Mouse (Mus musculus) neural tube, embryonic 11.5 days (tissue): ENCODE results near the gene Ethe1. TPM values are rescaled to one million over a fixed set of nuclear protein-coding genes. Genes with fewer than 3 reads are reported as not detected.

Source experiments
- ATAC-seq: fragments of 200-750 bp; cut with Nextera tagmentation; 2 replicates; pipeline ENCODE4 v1.8.0; 2017; ENCODE audit warnings: moderate number of reproducible peaks, mild to moderate bottlenecking, moderate TSS enrichment, moderate library complexity; ENCODE audit not compliant: insufficient read depth, low FRiP score, low TSS enrichment
- DNase-seq: peaks from one replicate; pipeline ENCODE4 v3.0.0-alpha.2; 2015; ENCODE audit warnings: low spot score
- H3K27ac ChIP-seq: fragments of 300-500 bp; sonication (generic); 2 replicates; pipeline ENCODE4 v1.5.1; 2014; ENCODE audit warnings: low read depth, mild to moderate bottlenecking, low read length
- H3K27me3 ChIP-seq: fragments of 300-500 bp; sonication (generic); 2 replicates; pipeline ENCODE4 v1.6.1; 2014; ENCODE audit warnings: mild to moderate bottlenecking, low read length, mixed read lengths; ENCODE audit not compliant: control insufficient read depth, insufficient read depth
- H3K36me3 ChIP-seq: fragments of 300-500 bp; sonication (generic); 2 replicates; pipeline ENCODE4 v1.6.1; 2014; ENCODE audit warnings: mild to moderate bottlenecking, low read length, moderate library complexity, mixed read lengths; ENCODE audit not compliant: control insufficient read depth, insufficient read depth
- H3K4me1 ChIP-seq: fragments of 300-500 bp; sonication (generic); 2 replicates; pipeline ENCODE4 v1.6.1; 2014; ENCODE audit warnings: low read length, mixed read lengths; ENCODE audit not compliant: control insufficient read depth, insufficient read depth
- H3K4me2 ChIP-seq: fragments of 300-500 bp; sonication (generic); 2 replicates; pipeline ENCODE4 v1.6.1; 2014; ENCODE audit warnings: low read depth, mild to moderate bottlenecking, moderate library complexity
- H3K4me3 ChIP-seq: fragments of 300-500 bp; sonication (generic); 2 replicates; pipeline ENCODE4 v1.5.1; 2014; ENCODE audit warnings: low read depth, low read length
- H3K9ac ChIP-seq: fragments of 300-500 bp; sonication (generic); 2 replicates; pipeline ENCODE4 v1.6.1; 2014; ENCODE audit warnings: mild to moderate bottlenecking, low read length
- H3K9me3 ChIP-seq: fragments of 300-500 bp; sonication (generic); 2 replicates; pipeline ENCODE4 v1.6.1; 2016; ENCODE audit warnings: low read length; ENCODE audit not compliant: control insufficient read depth
- WGBS: fragments of 180-500 bp; shearing (Covaris S2); extraction: QIAGEN DNeasy Blood & Tissue Kit; methylation state at CpG from one replicate; pipeline ENCODE4 v1.1.7; 2014; 5-methylcytosine and 5-hydroxymethylcytosine counted together
- polyA plus RNA-seq: library from polyadenylated mRNA; unstranded; fragments of >200 nt; fragmentation: Nextera tagmentation; extraction: Ambion mirVana; gene quantifications from 2 replicates; pipeline ENCODE4 v1.2.1, GENCODE M21; 2014

Gene Ethe1
- polyA plus RNA-seq, 1 experiment from 2014 or later, result 23.4 TPM

GRCm38 (mm10) chr7:24599211-24600067, 12.1 kb downstream of the Ethe1 start:
- 79% methylated on average over 15 of the region's 15 CpGs for WGBS
- no peak for ATAC-seq
- no peaks in the 10 kb centered on the region for H3K36me3 ChIP-seq

GRCm38 (mm10) chr7:24600941-24601597, 13.7 kb downstream of the Ethe1 start:
- Histone ChIP-seq H3K4me1 (no peaks in the 10 kb centered on the region), H3K9me3 (no peaks in the 10 kb centered on the region), H3K27ac (no peak overlapping the region), H3K27me3 (no peaks in the 10 kb centered on the region), H3K4me2 (peak overlapping the region; percentile 30; the same call in 1 of the 2 replicates), H3K9ac (no peak overlapping the region; the same call in 1 of the 2 replicates), H3K36me3 (no peaks in the 10 kb centered on the region), H3K4me3 (no peak overlapping the region)
- WGBS, result 6% methylated on average over 13 of the region's 13 CpGs
- DNase-seq, result peak; percentile 95
- ATAC-seq, result peak; percentile 68

More at GRCm38 (mm10) chr7:24599211-24600067, 12.1 kb downstream of the Ethe1 start:
- H3K27ac ChIP-seq, result no peak overlapping the region
- no peaks in the 10 kb centered on the region for H3K9me3 ChIP-seq
- no peak overlapping the region for H3K4me2 ChIP-seq
- DNase-seq, result no peak
- no peak overlapping the region for H3K4me3 ChIP-seq
- no peaks in the 10 kb centered on the region; the same call in 1 of the 2 replicates for H3K4me1 ChIP-seq
- H3K9ac ChIP-seq, result no peak overlapping the region
- peaks cover 7% of the 10 kb centered on the region for H3K27me3 ChIP-seq

GRCm38 (mm10) chr7:24605561-24605960, 18.2 kb downstream of the Ethe1 start:
- H3K4me3 ChIP-seq, result no peak overlapping the region

DNA sequence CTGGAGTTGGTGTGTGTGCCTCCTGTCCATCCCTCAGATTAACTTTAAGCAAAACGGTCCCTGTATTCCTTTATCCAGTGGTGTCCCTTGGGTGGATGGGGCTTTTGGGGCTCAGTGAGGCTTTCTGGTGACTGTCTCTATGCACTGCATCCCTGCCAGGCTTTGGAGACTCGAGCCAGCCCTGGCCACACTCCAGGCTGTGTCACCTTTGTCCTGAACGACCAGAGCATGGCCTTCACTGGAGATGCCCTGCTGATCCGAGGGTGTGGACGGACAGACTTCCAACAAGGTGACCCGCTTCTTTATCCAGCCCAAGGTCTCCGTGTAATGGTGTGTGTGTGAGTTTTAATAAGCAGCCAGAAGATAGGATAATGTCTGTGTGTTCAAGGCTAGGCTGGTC, 18.7 kb downstream of the Ethe1 start:
- ATAC-seq, result no peak
- no peak overlapping the region for H3K27ac ChIP-seq
- 84% methylated on average over 7 of the region's 7 CpGs for WGBS

More at GRCm38 (mm10) chr7:24605561-24605960, 18.2 kb downstream of the Ethe1 start:
- Histone ChIP-seq H3K4me2 (no peak overlapping the region), H3K9ac (no peak overlapping the region), H3K4me1 (peaks cover 4% of the 10 kb centered on the region; the same call in 1 of the 2 replicates), H3K27ac (no peak overlapping the region), H3K36me3 (no peaks in the 10 kb centered on the region), H3K27me3 (peaks cover 9% of the 10 kb centered on the region), H3K9me3 (no peaks in the 10 kb centered on the region)
- DNase-seq, result no peak
- 87% methylated on average over 7 of the region's 7 CpGs for WGBS
- no peak for ATAC-seq

DNA sequence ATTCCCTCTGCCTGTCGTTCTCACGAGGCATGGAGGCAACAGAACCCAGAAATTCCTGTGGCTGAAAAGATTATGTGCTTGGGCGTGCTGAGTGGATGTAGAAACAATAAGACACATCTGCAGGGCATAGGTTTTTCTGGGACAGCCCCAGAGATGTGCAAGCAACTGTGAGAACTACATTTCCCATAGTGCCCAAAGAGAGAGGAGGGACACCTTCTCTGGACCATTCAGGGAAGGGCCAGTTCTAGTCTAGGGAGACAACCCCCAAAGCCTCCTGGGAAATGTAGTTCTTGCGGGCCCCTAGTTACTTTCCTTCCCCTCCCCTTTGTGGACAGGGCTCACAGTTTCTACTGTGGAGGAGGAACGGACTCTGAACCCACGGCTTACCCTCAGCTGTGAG, 20.7 kb downstream of the Ethe1 start:
- 44% methylated on average over 6 of the region's 6 CpGs for WGBS
- DNase-seq, result no peak

More for the DNA sequence above, 18.7 kb downstream of the Ethe1 start:
- Histone ChIP-seq H3K9ac (no peak overlapping the region), H3K9me3 (no peaks in the 10 kb centered on the region), H3K36me3 (no peaks in the 10 kb centered on the region), H3K4me3 (no peak overlapping the region), H3K27me3 (peaks cover 14% of the 10 kb centered on the region), H3K4me1 (peaks cover 7% of the 10 kb centered on the region; the same call in 1 of the 2 replicates), H3K4me2 (no peak overlapping the region)
- no peak for DNase-seq

DNA sequence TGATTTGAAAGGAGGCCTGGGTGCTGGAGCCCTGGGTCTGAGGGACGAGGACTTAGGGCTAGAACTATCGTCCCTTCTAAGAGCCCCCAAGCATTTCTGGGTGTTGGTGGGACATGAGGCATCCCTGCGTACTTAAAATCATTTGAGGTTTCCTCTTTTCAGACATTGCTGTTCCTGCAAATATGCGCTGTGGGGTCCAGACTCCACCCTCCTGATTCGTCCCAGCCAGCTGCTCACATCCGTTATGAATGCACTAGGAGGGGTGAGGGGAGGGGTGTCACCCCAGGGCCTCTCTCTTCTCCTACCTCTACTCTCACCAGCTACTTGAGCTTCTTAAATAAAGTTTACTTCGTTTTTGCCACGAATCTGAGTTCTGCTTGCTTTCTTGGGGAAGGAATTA, 21.2 kb downstream of the Ethe1 start:
- Histone ChIP-seq H3K36me3 (no peaks in the 10 kb centered on the region), H3K4me3 (no peak overlapping the region), H3K9ac (no peak overlapping the region), H3K4me1 (peaks cover 9% of the 10 kb centered on the region; the same call in 1 of the 2 replicates), H3K27ac (no peak overlapping the region), H3K27me3 (peaks cover 39% of the 10 kb centered on the region), H3K4me2 (no peak overlapping the region), H3K9me3 (no peaks in the 10 kb centered on the region)
- WGBS, result 78% methylated on average over 8 of the region's 8 CpGs
- ATAC-seq (no peak), DNase-seq (no peak)

More for the DNA sequence above, 20.7 kb downstream of the Ethe1 start:
- Histone ChIP-seq H3K4me2 (no peak overlapping the region), H3K27ac (no peak overlapping the region), H3K27me3 (peaks cover 34% of the 10 kb centered on the region), H3K9me3 (no peaks in the 10 kb centered on the region), H3K4me3 (no peak overlapping the region), H3K9ac (no peak overlapping the region), H3K4me1 (peaks cover 9% of the 10 kb centered on the region; the same call in 1 of the 2 replicates), H3K36me3 (no peaks in the 10 kb centered on the region)
- ATAC-seq, result no peak

GRCm38 (mm10) chr7:24610144-24610878, 23.0 kb downstream of the Ethe1 start, which contains the start of gene Phldb3:
TSS of gene Phldb3 (plus strand) at chr7:24610763.
- Histone ChIP-seq H3K27ac (no peak within 1 kb of the TSS), H3K4me2 (peak within 1 kb of the TSS; percentile 47), H3K4me1 (peaks cover 9% of the 10 kb centered on the region; the same call in 1 of the 2 replicates), H3K9ac (no peak within 1 kb of the TSS), H3K9me3 (no peaks in the 10 kb centered on the region), H3K4me3 (peak within 1 kb of the TSS; percentile 30), H3K36me3 (no peaks in the 10 kb centered on the region), H3K27me3 (peaks cover 39% of the 10 kb centered on the region)
- ATAC-seq, result no peak
- WGBS, result 2% methylated on average over 25 of the region's 27 CpGs
- no peak for DNase-seq

DNA sequence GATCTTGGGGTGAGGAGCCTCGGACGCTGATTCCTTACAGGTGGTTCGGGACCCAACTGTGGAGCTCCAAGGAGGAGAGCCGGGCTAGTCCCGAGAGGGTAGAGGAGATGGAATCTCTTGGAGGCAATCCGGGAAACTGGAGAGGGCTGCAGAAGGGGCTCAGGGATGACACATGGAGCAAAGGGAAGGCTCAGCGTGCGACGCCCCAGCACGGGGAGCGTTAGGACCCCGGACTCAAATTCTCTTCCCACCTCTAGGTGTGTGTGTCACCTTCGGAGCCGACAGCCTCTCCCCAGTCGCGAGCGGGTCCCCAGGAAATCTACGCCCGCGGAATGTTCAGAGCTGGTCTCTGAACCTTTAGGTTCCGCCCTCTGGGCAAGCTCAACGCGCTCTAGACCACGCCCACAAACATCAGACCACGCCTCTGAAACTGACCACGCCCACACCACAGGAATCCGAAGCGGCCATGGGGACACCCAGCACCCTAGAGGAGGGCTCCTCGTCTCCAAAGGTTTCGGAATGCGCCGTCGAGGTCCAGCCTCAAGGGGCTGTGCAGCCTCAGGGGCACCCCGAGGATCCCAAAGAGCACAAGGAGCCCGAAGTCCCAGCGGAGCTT, 23.6 kb downstream of the Ethe1 start:
- DNase-seq, result peak; percentile 74
- H3K4me3 ChIP-seq, result peak overlapping the region; percentile 30
- H3K9ac ChIP-seq, result no peak overlapping the region
- ATAC-seq, result peak; percentile 67; the same call in 1 of the 2 replicates
- peaks cover 9% of the 10 kb centered on the region; the same call in 1 of the 2 replicates for H3K4me1 ChIP-seq
- H3K9me3 ChIP-seq, result no peaks in the 10 kb centered on the region
- no peaks in the 10 kb centered on the region for H3K36me3 ChIP-seq
- peak overlapping the region; percentile 47 for H3K4me2 ChIP-seq
- under 1% methylated on average over 36 of the region's 36 CpGs for WGBS
- H3K27ac ChIP-seq, result no peak overlapping the region
- peaks cover 39% of the 10 kb centered on the region for H3K27me3 ChIP-seq
